Mouse (Mus musculus) E14TG2a.4 (cell line): ENCODE data around the gene Mrpl11.
"Not testable (repeated sequence)": the region's sequence is repeated elsewhere in the genome, so short reads cannot be mapped to it uniquely, and the experiment has no call there.

ENCODE experiments used
- CTCF ChIP-seq: conservative IDR thresholded peaks from 2 replicates; pipeline ENCODE4 v1.5.1; 2014; ENCODE audit warnings: low read length
- POU5F1 ChIP-seq: IDR thresholded peaks from 2 replicates; pipeline ENCODE4 v1.6.1; 2014; ENCODE audit warnings: low read length, borderline replicate concordance

- not testable (repeated sequence) for TF ChIP-seq CTCF, POU5F1
Measured at GRCm38 (mm10) chr19:4948641-4949040, 13.3 kb upstream of the Mrpl11 start.
